Mouse (Mus musculus): ENCODE measurements at regions not wholly inside any gene's neighbourhood (a gene's known extent, or its start where the extent isn't known, plus 50 kb on each side); places are given as distances from the start of the nearest gene placed in this dataset.

GRCm38 (mm10) chr15:33896076-33896475 is 461.6 kb downstream of the 9430069I07Rik start:
- Histone ChIP-seq H3K36me3 (ENCODE audit: control insufficient read depth, insufficient read depth, low read length) (no peaks in the 10 kb centered on the region), H3K27me3 (ENCODE audit: control insufficient read depth, insufficient read depth, low read length) (no peaks in the 10 kb centered on the region), H3K27ac (ENCODE audit: control insufficient read depth, insufficient read depth, low read depth, low read length) (no peak overlapping the region), H3K4me3 (ENCODE audit: control insufficient read depth, low read depth, low read length) (no peak overlapping the region), H3K4me1 (ENCODE audit: control insufficient read depth, insufficient read depth, low read length) (no peaks in the 10 kb centered on the region)
- TF ChIP-seq POLR2A (IDR thresholded peaks at IDR 0.05; ENCODE audit: control insufficient read depth, low read depth, low read length): no peak
- TF ChIP-seq CTCF (IDR thresholded peaks at IDR 0.05; ENCODE audit: control insufficient read depth, insufficient read depth, insufficient replicate concordance, low read depth, low read length): no peak

- H3K4me3 ChIP-seq (ENCODE audit: control insufficient read depth, low read depth, low read length): no peak overlapping the region
- TF ChIP-seq CTCF (IDR thresholded peaks at IDR 0.05; ENCODE audit: control insufficient read depth, insufficient read depth, insufficient replicate concordance, low read depth, low read length): no peak
- H3K27ac ChIP-seq (ENCODE audit: control insufficient read depth, insufficient read depth, low read depth, low read length): no peak overlapping the region
- no peaks in the 10 kb centered on the region for H3K4me1 ChIP-seq (ENCODE audit: control insufficient read depth, insufficient read depth, low read length)
- H3K36me3 ChIP-seq (ENCODE audit: control insufficient read depth, insufficient read depth, low read length): no peaks in the 10 kb centered on the region
- no peaks in the 10 kb centered on the region for H3K27me3 ChIP-seq (ENCODE audit: control insufficient read depth, insufficient read depth, low read length)
These were observed 467.1 kb downstream of the 9430069I07Rik start for GRCm38 (mm10) chr15:33890606-33891005.

GRCm38 (mm10) chr15:33888865-33889368 is 468.8 kb downstream of the 9430069I07Rik start:
- no peaks in the 10 kb centered on the region for H3K27me3 ChIP-seq (ENCODE audit: control insufficient read depth, insufficient read depth, low read length)
- no peaks in the 10 kb centered on the region for H3K4me1 ChIP-seq (ENCODE audit: control insufficient read depth, insufficient read depth, low read length)
- no peaks in the 10 kb centered on the region for H3K36me3 ChIP-seq (ENCODE audit: control insufficient read depth, insufficient read depth, low read length)
- TF ChIP-seq POLR2A (IDR thresholded peaks at IDR 0.05; ENCODE audit: control insufficient read depth, low read depth, low read length): no peak
- TF ChIP-seq CTCF (IDR thresholded peaks at IDR 0.05; ENCODE audit: control insufficient read depth, insufficient read depth, insufficient replicate concordance, low read depth, low read length): no peak
- H3K27ac ChIP-seq (ENCODE audit: control insufficient read depth, insufficient read depth, low read depth, low read length): no peak overlapping the region
- no peak overlapping the region for H3K4me3 ChIP-seq (ENCODE audit: control insufficient read depth, low read depth, low read length)

- H3K27ac ChIP-seq (ENCODE audit: control insufficient read depth, insufficient read depth, low read depth, low read length): no peak overlapping the region
- no peaks in the 10 kb centered on the region for H3K27me3 ChIP-seq (ENCODE audit: control insufficient read depth, insufficient read depth, low read length)
- H3K4me3 ChIP-seq (ENCODE audit: control insufficient read depth, low read depth, low read length): no peak overlapping the region
- H3K4me1 ChIP-seq (ENCODE audit: control insufficient read depth, insufficient read depth, low read length): no peaks in the 10 kb centered on the region
- H3K36me3 ChIP-seq (ENCODE audit: control insufficient read depth, insufficient read depth, low read length): no peaks in the 10 kb centered on the region
- TF ChIP-seq POLR2A (IDR thresholded peaks at IDR 0.05; ENCODE audit: control insufficient read depth, low read depth, low read length) (no peak), CTCF (IDR thresholded peaks at IDR 0.05; ENCODE audit: control insufficient read depth, insufficient read depth, insufficient replicate concordance, low read depth, low read length) (no peak)
These were observed 495.4 kb downstream of the 9430069I07Rik start for GRCm38 (mm10) chr15:33862224-33862752.

- H3K4me3 ChIP-seq (ENCODE audit: control insufficient read depth, low read depth, low read length): no peak overlapping the region
- TF ChIP-seq POLR2A (IDR thresholded peaks at IDR 0.05; ENCODE audit: control insufficient read depth, low read depth, low read length) (no peak), CTCF (IDR thresholded peaks at IDR 0.05; ENCODE audit: control insufficient read depth, insufficient read depth, insufficient replicate concordance, low read depth, low read length) (no peak)
- H3K27me3 ChIP-seq (ENCODE audit: control insufficient read depth, insufficient read depth, low read length): no peaks in the 10 kb centered on the region
- H3K27ac ChIP-seq (ENCODE audit: control insufficient read depth, insufficient read depth, low read depth, low read length): no peak overlapping the region
- no peaks in the 10 kb centered on the region for H3K36me3 ChIP-seq (ENCODE audit: control insufficient read depth, insufficient read depth, low read length)
- no peaks in the 10 kb centered on the region for H3K4me1 ChIP-seq (ENCODE audit: control insufficient read depth, insufficient read depth, low read length)
These were observed 532.1 kb downstream of the 9430069I07Rik start for GRCm38 (mm10) chr15:33825435-33826088.

- TF ChIP-seq CTCF (IDR thresholded peaks at IDR 0.05; ENCODE audit: control insufficient read depth, insufficient read depth, insufficient replicate concordance, low read depth, low read length): no peak
- no peak for TF ChIP-seq POLR2A (IDR thresholded peaks at IDR 0.05; ENCODE audit: control insufficient read depth, low read depth, low read length)
- Histone ChIP-seq H3K4me1 (ENCODE audit: control insufficient read depth, insufficient read depth, low read length) (no peaks in the 10 kb centered on the region), H3K36me3 (ENCODE audit: control insufficient read depth, insufficient read depth, low read length) (no peaks in the 10 kb centered on the region), H3K27me3 (ENCODE audit: control insufficient read depth, insufficient read depth, low read length) (no peaks in the 10 kb centered on the region), H3K4me3 (ENCODE audit: control insufficient read depth, low read depth, low read length) (no peak overlapping the region), H3K27ac (ENCODE audit: control insufficient read depth, insufficient read depth, low read depth, low read length) (no peak overlapping the region)
These were observed 532.8 kb downstream of the 9430069I07Rik start for GRCm38 (mm10) chr15:33824826-33825225.

- H3K4me3 ChIP-seq (ENCODE audit: control insufficient read depth, low read depth, low read length): no peak overlapping the region
- H3K36me3 ChIP-seq (ENCODE audit: control insufficient read depth, insufficient read depth, low read length): no peaks in the 10 kb centered on the region
- no peaks in the 10 kb centered on the region for H3K27me3 ChIP-seq (ENCODE audit: control insufficient read depth, insufficient read depth, low read length)
- H3K4me1 ChIP-seq (ENCODE audit: control insufficient read depth, insufficient read depth, low read length): no peaks in the 10 kb centered on the region
- H3K27ac ChIP-seq (ENCODE audit: control insufficient read depth, insufficient read depth, low read depth, low read length): no peak overlapping the region
- TF ChIP-seq CTCF (IDR thresholded peaks at IDR 0.05; ENCODE audit: control insufficient read depth, insufficient read depth, insufficient replicate concordance, low read depth, low read length): no peak
- TF ChIP-seq POLR2A (IDR thresholded peaks at IDR 0.05; ENCODE audit: control insufficient read depth, low read depth, low read length): no peak
These were observed 576.7 kb downstream of the 9430069I07Rik start for GRCm38 (mm10) chr15:33780960-33781359.

Measured in testis, adult 2 months (tissue).